22 mouse cellular contexts compared by ENCODE assay signal in the genomic region with DNA sequence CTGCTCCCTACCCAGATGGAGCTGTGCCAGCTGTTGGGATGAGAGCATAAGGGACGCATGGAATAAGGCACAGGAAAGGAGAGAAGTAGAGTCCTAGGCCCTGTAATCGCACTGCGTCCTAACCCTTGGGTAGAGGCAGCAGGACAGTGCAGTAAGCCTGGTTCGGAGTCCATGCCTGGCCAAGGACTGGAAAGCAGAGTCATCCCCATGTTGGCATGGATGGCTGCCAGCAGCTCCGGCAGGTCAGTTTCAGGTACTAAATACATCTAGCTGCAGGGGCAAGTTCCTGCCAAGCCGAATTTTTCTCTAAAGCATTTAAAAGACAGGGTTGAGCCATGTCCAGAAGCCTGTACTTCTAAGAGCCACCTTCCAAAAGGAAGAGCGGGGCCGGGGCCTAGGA. TPM values are rescaled to one million over a fixed set of nuclear protein-coding genes. Genes with fewer than 3 reads are reported as not detected.
A peak's percentile ranks its signal among the peaks of the same experiment; 100 is the strongest.
DNase-seq lines count a peak whose midpoint lies in the region; ATAC-seq and TF ChIP-seq lines count a peak whose summit lies in the region.
"Had no signal": no experiment of that assay in that cellular context is flagged by ENCODE, and none has a peak within 500 bp of the region (broad histone marks: within the 10 kb centered on the region; RNA-seq: fewer than 3 reads in every experiment).

No protein-coding gene starts in this region.

- H3K36me3 ChIP-seq in intestine, postnatal 0 days (ENCODE audit: control insufficient read depth, insufficient read depth): peaks cover 26% of the 10 kb centered on the region

- WGBS in intestine, postnatal 0 days: 90% methylated on average over 8 of the region's 8 CpGs

- no peak overlapping the region for H3K4me2 ChIP-seq in intestine, postnatal 0 days (replicated peaks; ENCODE audit: low read depth)
- H3K4me2 ChIP-seq: embryonic facial prominence, embryonic 15.5 days; forebrain, embryonic 15.5 days; heart, embryonic 11.5 days; limb, embryonic 15.5 days; liver, embryonic 15.5 days; lung, embryonic 15.5 days; midbrain, embryonic 13.5 days; neural tube, embryonic 12.5 days had no signal

- H3K9me3 ChIP-seq in intestine, postnatal 0 days (ENCODE audit: control insufficient read depth): no peaks in the 10 kb centered on the region
- H3K9me3 ChIP-seq: embryonic facial prominence, embryonic 15.5 days; forebrain, embryonic 15.5 days; hindbrain, embryonic 10.5 days; limb, embryonic 15.5 days; liver, embryonic 15.5 days; lung, embryonic 15.5 days; megakaryocyte, embryonic 14.5 days; midbrain, embryonic 13.5 days; neural tube, embryonic 12.5 days had no signal

- no peak for ATAC-seq in intestine, postnatal 0 days
- ATAC-seq: forebrain, embryonic 15.5 days; midbrain, embryonic 13.5 days had no signal

- no peaks in the 10 kb centered on the region for H3K4me1 ChIP-seq in intestine, postnatal 0 days (replicated peaks; ENCODE audit: control insufficient read depth, insufficient read depth, low read length)

- no peak for TF ChIP-seq CTCF in intestine, postnatal 0 days (IDR thresholded peaks at IDR 0.05; ENCODE audit: low read depth)

- no peak overlapping the region for H3K9ac ChIP-seq in intestine, postnatal 0 days (ENCODE audit: low read depth, low read length)
- H3K9ac ChIP-seq: embryonic facial prominence, embryonic 15.5 days; forebrain, embryonic 15.5 days; limb, embryonic 15.5 days; liver, embryonic 15.5 days; lung, embryonic 15.5 days; midbrain, embryonic 13.5 days; neural tube, embryonic 12.5 days had no signal

- H3K4me3 ChIP-seq in intestine, postnatal 0 days (ENCODE audit: low read depth, low read length): no peak overlapping the region
- H3K4me3 ChIP-seq: embryonic facial prominence, embryonic 15.5 days; forebrain, embryonic 15.5 days; hindbrain, embryonic 10.5 days; limb, embryonic 15.5 days; liver, embryonic 15.5 days; lung, embryonic 15.5 days; megakaryocyte, embryonic 14.5 days; midbrain, embryonic 13.5 days; neural tube, embryonic 12.5 days had no signal

- no peaks in the 10 kb centered on the region for H3K27me3 ChIP-seq in intestine, postnatal 0 days (replicated peaks; ENCODE audit: control insufficient read depth, insufficient read depth, low read length)
- H3K27me3 ChIP-seq: embryonic facial prominence, embryonic 15.5 days; forebrain, embryonic 15.5 days; liver, embryonic 15.5 days; lung, embryonic 15.5 days; megakaryocyte, embryonic 14.5 days; midbrain, embryonic 13.5 days; neural tube, embryonic 12.5 days had no signal

- H3K27ac ChIP-seq in intestine, postnatal 0 days (ENCODE audit: low read depth, low read length): no peak overlapping the region
- H3K27ac ChIP-seq: embryonic facial prominence, embryonic 15.5 days; forebrain, embryonic 15.5 days; hindbrain, embryonic 10.5 days; limb, embryonic 15.5 days; liver, embryonic 15.5 days; lung, embryonic 15.5 days; midbrain, embryonic 13.5 days; neural tube, embryonic 12.5 days had no signal

- DNase-seq in kidney, adult 18-20 months: peak; percentile 48
- DNase-seq in kidney, postnatal 10 days: no peak
- peak; percentile 65 to 69 for DNase-seq in cerebellum, adult 18-20 months
- peak; percentile 44 for DNase-seq in cerebellum, adult 8-10 months
- peak; percentile 57 to 63 for DNase-seq in cerebellum, postnatal 36 days
- DNase-seq in thymus, postnatal 14 days: no peak
- DNase-seq: adrenal gland, postnatal 14 days; gastrocnemius, postnatal 10 days; left cerebral cortex, postnatal 4 days; lung, postnatal 36 days; right cerebral cortex, postnatal 14 days had no signal

RNA-seq across cellular contexts. Expression of a gene that starts 34.4 kb away (rescaled TPM):
- polyA plus RNA-seq in intestine, postnatal 0 days (2015; fragmentation: Nextera tagmentation; extraction: Ambion mirVana): 22.4 and 23.6 TPM in 2 replicates

RNA-seq across cellular contexts. Expression of a gene that starts 41.3 kb away (rescaled TPM):
- 191 and 206 TPM in 2 replicates for polyA plus RNA-seq in intestine, postnatal 0 days (2015; fragmentation: Nextera tagmentation; extraction: Ambion mirVana)

Comparison
In these comparisons a context has a peak if more than half of its experiments do, and no peak if none do; other contexts are left out.
1. DNase-seq: peak in kidney, adult 18-20 months (single experiment), cerebellum, adult 18-20 months (2 of 2), cerebellum, adult 8-10 months (single experiment) and cerebellum, postnatal 36 days (2 of 2); none in kidney, postnatal 10 days (single experiment) and thymus, postnatal 14 days (single experiment).